Mouse (Mus musculus) frontal cortex, adult (tissue): ENCODE data around the gene Gm973.
"Not testable (repeated sequence)": the region's sequence is repeated elsewhere in the genome, so short reads cannot be mapped to it uniquely, and the experiment has no call there.

Experiments
- ATAC-seq: cut with Nextera tagmentation; 2 replicates; pipeline ENCODE4 v1.9.2; 2017; ENCODE audit warnings: mild to moderate bottlenecking, moderate library complexity, mixed read lengths; ENCODE audit not compliant: low TSS enrichment

Gene Gm973

DNA sequence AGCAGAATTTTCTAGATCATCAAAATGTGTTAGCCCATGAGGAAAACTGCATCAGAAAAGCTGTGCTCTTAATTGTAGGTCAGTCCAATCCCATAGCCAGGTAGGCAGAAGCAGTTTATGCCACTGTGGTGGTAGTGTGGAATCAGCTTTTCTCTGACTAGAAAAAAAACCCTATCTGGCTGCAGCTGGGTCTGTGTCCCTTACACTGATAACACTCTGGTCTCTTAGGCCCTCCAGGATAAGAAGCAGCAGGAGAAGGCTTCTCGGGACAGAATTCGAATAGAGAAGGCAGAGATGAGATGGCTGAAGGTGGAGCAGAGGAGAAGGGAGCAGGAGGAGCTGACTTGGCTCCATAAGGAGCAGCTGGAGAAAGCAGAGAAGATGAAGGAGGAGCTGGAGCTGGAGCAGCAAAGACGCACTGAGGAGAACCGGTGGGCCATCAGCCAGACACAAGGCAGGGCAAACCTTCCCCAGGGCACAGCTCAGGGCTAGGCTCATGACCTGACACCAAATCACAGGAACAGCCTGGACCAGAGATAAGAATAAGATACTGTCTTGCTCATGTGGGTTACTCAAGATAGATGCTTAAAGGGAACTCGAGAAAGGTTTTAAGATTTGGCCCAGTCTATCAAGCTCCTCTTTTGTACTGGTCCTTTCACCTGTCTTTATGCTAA is 116.1 kb downstream of the Gm973 start:
- no peak for ATAC-seq

DNA sequence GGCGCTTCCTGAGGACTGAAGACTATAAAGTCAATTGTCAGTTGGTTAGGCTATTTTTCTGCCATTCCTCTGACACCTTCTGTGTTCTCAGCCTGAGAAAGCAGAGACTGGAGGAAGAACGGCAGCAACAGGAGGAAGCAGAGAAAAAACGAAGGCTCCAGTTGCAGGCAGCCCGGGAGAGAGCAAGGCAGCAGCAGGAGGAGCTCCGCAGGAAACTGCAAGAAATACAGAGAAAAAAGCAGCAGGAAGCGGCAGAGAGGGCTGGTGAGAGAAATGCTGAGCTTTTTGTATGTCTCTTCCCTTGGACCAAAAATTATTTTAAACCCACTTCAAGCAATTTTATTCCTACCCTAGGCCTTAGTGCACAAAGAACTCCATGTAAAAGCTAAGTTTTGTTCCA is 117.0 kb downstream of the Gm973 start:
- peak; percentile 62 for ATAC-seq

DNA sequence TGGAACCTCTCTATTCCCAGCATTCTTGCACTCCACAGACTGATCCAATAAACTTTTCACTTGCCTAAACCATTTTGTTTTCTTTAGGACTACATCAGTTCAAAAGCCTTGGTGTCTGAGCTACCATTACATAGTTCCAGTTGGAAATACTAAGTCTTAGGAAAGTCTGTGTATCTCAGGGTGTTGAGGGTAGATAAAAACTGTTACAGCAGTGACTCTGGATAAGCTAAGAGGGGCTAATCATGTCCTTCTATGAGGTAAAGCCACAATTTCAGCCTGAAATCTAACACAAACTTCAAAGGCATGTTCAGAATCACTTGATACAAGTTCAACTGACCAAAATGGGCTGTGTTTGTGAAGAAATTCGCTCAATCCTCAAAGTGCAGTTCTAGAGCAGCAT is 120.3 kb downstream of the Gm973 start:
- ATAC-seq = no peak

DNA sequence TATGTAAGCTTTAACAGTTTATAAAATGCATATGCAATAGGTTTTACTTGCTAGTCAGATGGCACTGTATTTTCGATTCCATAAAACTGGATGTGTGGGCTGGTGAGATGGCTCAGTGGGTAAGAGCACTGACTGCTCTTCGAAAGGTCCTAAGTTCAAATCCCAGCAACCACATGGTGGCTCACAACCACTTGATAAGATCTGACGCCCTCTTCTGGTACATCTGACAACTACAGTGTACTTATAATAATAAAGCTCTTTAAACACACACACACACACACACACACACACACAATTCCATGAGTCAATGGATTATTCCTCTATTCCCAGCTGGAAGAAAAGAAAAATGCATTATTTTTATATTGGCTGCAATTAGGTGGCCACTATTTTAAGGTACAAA is 122.3 kb downstream of the Gm973 start:
- no peak for ATAC-seq

DNA sequence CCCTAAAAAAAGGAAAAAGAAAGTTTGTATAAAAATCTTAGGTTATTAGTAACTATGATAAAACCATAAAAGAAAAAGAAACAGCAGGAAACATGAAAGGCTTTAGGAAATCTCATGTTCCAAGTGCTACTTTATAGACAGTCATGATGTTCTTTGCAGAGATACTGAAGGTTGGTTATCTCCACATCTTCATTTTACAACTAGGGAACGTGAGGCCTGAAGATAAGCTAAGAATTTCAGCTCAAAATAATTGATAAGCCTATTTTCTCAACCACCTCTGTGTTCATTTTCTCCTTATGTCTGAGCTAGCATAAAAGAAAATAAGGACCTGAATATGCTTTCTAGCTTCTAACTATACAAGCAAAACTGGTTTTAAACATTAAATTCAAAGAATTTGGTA is 126.4 kb downstream of the Gm973 start:
- no peak for ATAC-seq

DNA sequence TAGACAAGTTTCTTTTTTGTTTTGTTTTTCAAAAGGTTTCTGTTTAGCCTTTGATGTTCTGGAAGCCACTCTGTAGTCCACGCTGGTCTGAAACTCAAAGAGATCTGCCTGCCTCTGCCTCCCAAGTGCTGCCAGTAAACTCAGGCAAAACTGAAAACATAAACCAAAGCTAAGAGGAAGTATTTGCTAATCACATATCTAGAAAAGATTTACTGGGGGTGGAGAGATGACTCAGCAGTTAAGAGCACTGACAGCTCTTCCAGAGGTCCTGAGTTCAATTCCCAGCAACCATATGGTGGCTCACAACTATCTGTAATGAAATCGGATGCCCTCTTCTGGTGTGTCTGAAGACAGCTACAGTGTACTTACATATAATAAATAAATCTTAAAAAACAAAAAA is 130.4 kb downstream of the Gm973 start:
- not testable (repeated sequence) for ATAC-seq

DNA sequence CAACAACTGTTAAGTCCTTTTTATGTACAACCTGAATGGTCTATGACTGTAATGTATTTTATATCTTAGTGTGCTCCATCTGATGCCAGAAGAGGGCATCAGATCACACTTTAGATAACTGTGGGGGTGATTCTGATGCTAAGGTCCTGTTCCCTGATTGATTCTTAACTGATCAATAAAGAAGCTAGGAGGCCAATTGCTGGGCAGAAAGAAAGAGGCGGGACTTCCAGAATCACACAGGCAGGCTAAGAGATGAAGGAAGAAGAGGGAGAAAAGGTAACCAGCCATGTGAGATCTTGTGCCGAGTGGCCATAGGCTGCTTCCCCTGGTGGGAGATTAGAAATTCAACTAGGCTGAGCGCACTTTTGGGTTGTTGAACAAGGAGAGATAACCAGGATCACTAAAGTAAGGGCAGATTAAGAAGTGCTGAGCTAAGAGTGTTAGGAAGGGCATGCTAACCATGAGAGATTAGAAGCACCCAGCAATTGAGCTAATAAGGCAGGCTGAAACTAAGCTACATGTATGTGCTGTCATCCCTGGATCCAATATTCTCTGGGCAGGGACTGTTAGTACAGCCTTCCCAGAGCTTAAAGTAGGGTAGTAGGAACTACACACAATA is 135.2 kb downstream of the Gm973 start:
- no peak for ATAC-seq

DNA sequence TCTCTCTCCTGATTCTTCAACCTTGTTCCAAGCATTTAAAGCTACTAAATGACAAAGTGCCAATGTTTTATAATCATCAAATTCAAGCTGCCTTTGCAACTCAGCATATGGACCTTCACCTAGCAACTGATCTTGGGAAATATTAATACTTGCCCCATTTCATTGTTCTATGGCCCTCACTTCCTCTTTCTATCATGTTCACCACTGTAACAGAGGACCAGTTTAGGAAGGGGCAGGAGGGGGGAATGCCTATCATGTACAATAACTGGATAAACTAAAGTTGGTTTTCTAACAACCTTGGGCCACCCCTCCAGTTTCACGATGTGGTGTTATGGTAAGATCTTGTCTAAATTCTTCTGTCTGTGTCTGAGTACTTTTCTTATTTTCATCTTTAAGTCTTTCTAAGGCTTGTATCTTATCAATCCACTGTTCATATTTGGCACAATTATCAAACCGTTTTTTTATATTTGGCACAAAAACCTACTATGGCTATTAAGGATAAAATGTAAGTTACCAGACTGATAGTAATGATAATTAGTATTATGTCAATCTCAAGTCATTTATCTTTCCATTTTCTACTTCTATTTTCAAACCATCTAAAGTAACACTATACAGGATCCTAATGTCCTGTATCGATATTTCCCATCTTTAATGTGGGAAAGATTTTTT is 137.3 kb downstream of the Gm973 start:
- no peak for ATAC-seq

DNA sequence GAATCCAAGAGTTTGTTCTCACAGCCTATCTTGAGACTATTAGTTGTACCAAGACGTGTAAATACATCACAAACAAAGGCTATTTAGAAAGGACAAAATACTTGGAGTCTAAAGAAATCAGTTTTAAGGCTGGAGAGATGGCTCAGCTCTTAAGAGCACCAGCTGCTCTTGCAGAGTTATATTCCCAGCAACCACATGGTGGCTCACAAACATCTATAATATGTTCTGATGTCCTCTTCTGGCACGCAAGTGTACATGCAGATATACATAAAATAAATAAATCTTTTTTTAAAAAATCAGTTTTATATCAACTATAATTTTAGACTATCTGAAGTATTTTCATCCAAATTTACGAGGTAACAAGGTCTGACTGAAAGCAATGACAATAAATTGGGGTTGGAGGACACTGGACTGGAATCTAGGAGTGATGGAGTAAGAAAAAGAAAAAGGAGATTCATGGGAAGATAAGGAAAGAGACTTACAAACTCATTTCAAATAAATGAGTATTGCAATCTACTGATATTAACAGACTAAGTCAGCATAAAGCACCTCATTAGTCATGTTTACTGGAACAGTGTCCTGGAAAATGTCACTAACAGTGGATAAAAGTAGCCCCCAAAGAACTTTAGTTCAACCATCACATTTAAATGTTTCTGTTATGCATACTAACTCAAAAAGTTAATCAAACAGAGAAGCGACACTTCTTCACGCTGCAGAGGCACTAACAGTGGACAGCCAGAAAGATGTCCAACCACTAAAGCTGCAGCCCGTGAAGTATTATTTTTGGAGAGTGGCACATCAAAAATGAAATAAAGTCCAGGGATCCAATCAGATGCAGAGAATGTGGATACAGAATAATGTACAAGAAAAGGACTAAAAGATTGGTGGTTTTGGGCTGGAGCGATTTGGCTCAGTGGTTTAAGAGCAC is 140.4 kb downstream of the Gm973 start:
- ATAC-seq = no peak

DNA sequence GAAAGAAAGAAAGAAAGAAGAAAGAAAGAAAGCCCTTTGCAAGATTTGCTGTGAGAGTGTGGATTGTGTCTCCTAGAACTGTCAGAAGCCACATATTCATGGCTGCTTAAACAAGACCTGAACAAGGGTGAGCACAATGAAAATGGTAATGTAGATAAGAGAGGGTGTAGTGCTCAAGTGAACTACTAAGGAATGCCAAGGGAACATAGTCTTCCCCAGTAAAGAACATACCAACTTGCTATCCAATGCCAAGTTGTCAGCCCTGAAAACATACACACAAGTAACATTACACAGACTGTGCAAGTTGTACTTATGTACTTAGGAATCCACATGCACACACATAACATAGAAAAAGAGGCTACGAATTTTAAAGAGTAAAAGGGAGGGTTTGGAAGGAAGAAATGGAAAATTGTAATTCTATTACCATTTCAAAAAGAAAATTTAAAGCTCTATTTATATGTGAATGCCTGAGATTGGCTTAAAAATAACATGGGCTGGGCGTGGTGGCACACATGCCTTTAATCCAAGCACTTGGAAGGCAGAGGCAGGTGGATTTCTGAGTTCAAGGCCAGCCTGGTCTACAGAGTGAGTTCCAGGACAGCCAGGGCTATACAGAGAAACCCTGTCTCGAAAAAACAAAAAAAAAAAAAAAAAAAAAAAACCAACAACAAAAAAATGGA is 147.5 kb downstream of the Gm973 start:
- ATAC-seq = no peak

DNA sequence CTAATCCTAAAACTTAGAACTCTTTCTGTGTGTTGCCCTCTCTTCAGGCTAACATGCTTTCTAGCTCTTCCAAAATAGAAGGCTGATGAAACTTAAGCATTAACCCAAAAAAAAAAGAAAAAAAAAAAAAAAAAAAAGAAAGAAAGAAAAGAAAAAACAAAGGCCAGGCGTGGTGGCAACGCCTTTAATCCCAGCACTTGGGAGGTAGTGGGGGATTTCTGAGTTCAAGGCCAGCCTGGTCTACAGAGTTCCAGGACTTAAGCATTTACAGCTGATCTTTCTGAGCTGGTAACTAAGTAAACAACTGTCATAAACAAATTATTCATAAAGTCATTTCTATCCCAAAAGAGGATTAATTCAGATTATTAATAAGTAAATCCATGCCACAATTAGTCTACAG is 152.8 kb downstream of the Gm973 start:
- no peak for ATAC-seq

DNA sequence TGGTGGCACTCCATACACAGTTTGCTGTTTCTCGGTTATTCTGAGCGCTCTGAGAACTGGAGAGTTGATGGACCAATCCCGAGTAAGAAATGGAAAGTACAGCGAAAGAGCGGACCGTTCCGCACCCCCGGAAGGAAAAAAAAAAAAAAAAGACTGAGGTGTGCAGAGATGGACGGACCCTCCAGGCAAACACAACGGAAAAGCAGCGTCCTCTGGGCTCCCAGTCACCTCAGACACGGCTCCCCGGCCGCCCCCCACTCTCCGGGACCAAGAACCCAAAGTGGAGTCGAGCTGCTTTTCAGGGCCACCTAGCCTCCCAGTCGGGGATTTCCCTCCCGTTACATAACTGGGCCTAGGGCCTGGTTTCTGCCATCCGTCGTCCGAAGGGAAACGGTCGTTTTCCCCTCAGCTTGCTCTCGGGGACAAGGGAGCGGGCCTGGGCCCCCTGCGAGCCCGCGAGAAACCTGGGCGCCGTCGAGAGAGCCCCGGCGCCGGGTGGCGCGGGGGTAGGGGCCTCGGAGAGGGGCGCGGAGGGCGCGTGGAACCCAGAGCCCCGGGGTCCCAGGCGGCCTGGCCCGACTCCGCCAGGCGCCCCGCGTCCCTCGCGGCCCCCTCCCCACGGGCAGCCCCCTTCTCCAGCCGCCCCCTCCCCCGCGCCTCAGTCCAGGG is 154.0 kb downstream of the Gm973 start:
- ATAC-seq = peak; percentile 66

DNA sequence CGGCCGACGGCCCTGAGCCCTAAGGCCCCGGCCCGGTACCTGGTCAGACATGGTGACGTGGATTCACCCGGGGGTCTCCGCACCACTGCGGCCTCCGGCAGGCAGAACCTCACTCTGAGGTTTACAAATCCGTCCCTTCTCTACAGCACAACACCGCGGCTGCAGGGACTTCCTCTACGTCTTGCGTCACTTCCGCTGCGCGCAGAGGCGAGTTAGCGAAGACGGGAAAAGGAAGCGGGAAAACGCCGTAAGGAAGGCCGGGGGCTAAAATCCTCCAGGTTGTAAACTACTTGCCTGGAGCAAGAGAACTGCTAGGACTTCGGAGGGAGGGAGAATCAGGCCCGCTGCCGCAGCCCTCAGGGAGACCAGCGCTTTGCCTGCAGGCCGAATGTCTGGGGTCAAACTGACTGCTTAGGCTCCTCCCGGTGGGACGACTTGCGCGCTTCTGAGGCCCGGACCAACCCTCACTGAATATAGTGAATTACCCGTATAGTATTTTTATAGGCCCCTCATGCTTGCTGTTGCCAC is 154.6 kb downstream of the Gm973 start, which contains the start of gene Sumo1:
Sumo1 (minus strand) TSS at position 194 of the 528 bp plus-strand sequence.
- peak; percentile 98 for ATAC-seq

DNA sequence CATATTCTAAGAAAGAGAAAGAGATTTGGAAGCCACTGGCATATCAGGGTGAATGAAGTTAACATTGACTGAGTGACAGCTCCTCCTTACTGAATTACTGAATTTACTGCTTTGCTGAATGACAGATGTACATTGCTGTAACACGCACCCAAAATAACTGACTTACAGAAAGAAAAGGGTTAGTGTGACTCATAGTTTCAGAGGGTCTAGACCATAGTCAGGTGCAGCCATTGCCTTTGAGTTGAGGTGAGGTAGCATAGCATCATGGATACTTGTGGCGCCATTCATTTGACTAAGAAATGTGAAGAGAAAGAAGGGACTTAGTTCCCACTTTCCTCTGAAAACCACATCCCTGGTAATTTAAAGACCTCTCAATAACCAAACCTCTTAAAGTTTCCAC is 157.6 kb downstream of the Gm973 start:
- ATAC-seq = no peak

DNA sequence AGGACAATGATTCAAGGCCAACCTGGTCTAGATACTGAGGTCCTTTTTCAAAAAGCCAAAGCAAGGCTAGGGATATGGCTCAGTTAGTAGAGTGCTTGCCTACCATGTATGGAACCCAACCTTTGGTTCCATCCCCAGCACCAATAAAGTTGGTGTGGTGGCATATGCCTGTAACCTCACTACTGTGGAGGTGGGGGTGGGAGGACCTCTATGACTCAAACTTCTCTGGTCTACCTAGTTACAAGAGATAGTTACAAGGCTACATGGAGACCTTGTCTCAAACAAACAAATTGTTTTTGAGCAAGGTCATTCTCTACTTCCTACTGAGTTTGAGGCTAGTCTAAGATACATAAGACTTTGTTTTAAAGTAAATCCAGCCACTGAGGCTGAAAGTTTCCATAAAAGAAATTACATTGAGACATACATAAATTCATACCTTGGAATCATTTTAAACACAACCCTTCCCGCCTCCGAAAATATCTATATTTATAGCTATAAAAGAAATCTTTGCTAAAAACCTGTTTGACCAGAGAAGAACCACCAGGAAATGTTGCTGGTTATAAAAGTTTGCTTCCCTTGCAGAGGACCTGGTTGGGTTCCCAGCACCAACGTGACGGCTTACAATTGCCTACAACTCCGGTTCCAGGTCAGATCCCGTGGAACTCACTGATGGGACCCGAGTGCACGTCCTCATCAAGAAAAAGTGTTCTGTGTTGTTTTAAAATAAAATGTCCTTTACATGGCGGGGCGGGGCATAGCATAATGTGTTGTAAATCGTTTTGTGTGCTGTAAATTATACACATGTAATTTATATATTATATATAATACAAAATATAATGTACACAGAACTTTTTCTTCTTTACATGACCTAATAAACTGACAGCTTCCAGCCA is 168.1 kb downstream of the Gm973 start:
- ATAC-seq = 0 out of 2 replicates have a peak, but pooled peaks have one; percentile 4

DNA sequence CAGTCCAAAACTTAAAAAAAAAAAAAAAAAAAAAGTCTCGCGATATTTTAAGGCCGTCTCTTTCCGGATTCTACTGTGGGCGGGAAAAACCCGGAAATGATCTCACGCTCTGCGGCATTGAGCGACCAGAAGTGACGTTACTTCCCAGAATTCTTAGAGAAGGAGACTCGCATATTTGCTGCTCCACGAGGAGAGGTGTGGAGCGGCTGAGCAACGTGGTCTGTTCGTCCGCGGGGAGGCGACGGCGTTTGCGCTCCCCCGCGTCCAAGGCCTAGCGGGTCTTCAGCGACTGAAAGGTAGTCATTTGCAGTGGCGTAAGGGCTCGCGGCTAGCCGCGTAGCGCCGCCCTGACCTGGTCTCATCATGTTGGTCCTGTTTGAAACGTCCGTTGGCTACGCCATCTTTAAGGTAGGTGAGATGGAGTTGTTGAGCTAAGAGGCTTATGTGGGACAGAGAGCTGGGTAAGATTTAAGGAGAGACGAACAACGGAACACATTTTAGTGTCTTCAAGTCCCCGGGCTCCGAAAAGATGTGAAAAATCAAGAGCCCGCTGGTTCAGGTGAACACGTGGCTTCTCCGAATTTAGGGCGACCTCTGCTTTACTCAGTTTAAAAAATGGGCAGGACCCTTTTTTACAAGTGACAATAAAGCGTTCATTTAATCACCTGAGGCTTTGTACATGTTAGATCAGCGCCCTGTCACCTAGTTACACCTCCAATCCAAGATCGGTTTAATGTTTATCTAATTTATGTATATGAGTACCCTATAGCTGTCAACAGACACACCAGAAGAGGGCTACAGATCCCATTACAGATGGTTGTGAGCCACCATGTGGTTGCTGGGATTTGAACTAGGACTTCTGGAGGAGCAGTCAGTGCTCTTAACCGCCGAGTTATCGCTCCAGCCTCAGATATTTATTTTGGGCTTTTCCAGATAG is 169.0 kb downstream of the Gm973 start, which contains the start of gene Nop58:
Nop58 (plus strand) TSS at position 153 of the 937 bp plus-strand sequence.
- ATAC-seq = peak; percentile 100
